Mouse (Mus musculus) lung, embryonic 16.5 days (tissue): Measurements from ENCODE around the gene Asxl1. TPM values are rescaled to one million over a fixed set of nuclear protein-coding genes. Genes with fewer than 3 reads are reported as not detected.
A peak's percentile ranks its signal among the peaks of the same experiment; 100 is the strongest.

Source experiments
- ATAC-seq: fragments of 200-750 bp; cut with Nextera tagmentation; 2 replicates; pipeline ENCODE4 v1.8.0; 2017; ENCODE audit warnings: low read depth, mild to moderate bottlenecking, moderate library complexity
- H3K27ac ChIP-seq: fragments of 300-500 bp; sonication (generic); 2 replicates; pipeline ENCODE4 v1.5.1; 2014; ENCODE audit warnings: mild to moderate bottlenecking, control low read depth, low read length
- H3K27me3 ChIP-seq: fragments of 300-500 bp; sonication (generic); 2 replicates; pipeline ENCODE4 v1.6.1; 2014; ENCODE audit warnings: low read depth, low read length, mixed read lengths; ENCODE audit not compliant: control insufficient read depth, insufficient read depth
- H3K36me3 ChIP-seq: fragments of 300-500 bp; sonication (generic); 2 replicates; pipeline ENCODE4 v1.6.1; 2014; ENCODE audit warnings: low read length; ENCODE audit not compliant: control insufficient read depth, insufficient read depth
- H3K4me1 ChIP-seq: fragments of 300-500 bp; sonication (generic); replicated peaks from 2 replicates; pipeline ENCODE4 v1.6.1; 2014; ENCODE audit warnings: low read length, mixed read lengths; ENCODE audit not compliant: control insufficient read depth, insufficient read depth
- H3K4me2 ChIP-seq: fragments of 300-500 bp; sonication (generic); 2 replicates; pipeline ENCODE4 v1.6.1; 2014; ENCODE audit warnings: low read depth, low read length, control low read depth
- H3K4me3 ChIP-seq: fragments of 300-500 bp; sonication (generic); 2 replicates; pipeline ENCODE4 v1.5.1; 2014; ENCODE audit warnings: mild to moderate bottlenecking, low read length, control low read depth
- H3K9ac ChIP-seq: fragments of 300-500 bp; sonication (generic); 2 replicates; pipeline ENCODE4 v1.6.1; 2014; ENCODE audit warnings: low read length, control low read depth
- H3K9me3 ChIP-seq: fragments of 300-500 bp; sonication (generic); 2 replicates; pipeline ENCODE4 v1.6.1; 2016; ENCODE audit warnings: low read length; ENCODE audit not compliant: control insufficient read depth
- WGBS: fragments of 180-500 bp; shearing (Covaris S2); extraction: QIAGEN DNeasy Blood & Tissue Kit; methylation state at CpG from one replicate; pipeline ENCODE4 v1.1.7; 2014; 5-methylcytosine and 5-hydroxymethylcytosine counted together
- polyA plus RNA-seq: library from polyadenylated mRNA; unstranded; fragments of >200 nt; fragmentation: Nextera tagmentation; extraction: Ambion mirVana; gene quantifications from 2 replicates; pipeline ENCODE4 v1.2.1, GENCODE M21; 2015

The Asxl1 gene
- polyA plus RNA-seq, 1 experiment from 2014 or later: 9.6 TPM

DNA sequence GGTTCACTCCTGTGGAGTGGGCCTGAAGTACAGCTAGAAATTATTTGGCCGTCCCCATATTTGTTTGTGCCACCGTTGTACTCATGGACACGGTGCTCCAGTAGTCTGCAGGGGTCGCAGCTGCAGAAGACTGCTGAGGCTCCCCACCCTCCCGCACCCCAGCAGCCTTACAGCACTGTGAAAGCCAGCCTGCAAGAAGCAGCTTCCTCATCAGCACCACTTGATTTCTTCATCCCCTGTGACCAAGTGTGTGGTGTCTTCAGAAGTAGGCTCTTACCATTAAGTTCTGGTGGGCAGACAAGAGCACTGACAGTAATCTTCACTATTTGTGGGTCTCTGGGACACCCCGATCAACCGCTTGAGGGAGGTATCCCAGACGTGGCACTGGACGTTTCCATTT lies 32.7 kb upstream of the Asxl1 start:
- Histone ChIP-seq H3K4me3 (no peak overlapping the region), H3K4me2 (no peak overlapping the region), H3K27ac (no peak overlapping the region), H3K36me3 (peaks cover 6% of the 10 kb centered on the region), H3K9ac (no peak overlapping the region), H3K9me3 (no peaks in the 10 kb centered on the region), H3K27me3 (no peaks in the 10 kb centered on the region), H3K4me1 (no peaks in the 10 kb centered on the region)
- WGBS: 80% methylated on average over 9 of the region's 9 CpGs
- no peak for ATAC-seq

DNA sequence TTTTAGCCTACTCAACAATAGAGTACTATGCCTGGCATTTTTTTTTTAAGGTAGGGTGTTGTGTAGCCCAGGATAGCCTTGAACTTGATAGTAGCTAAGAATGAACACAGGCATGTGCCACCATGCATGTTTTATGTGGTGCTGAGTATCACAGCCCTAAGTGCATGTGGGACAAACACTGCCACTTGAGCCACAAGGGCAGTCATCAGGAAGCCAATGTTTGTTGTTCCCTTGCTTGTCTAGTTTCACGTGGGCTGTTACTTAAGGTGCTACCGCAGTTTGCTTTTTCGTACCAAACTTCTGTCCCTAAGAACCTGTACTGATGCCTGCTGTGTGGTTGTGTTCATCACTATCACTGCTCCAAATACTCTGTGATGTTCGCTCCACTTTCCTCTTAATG lies 27.2 kb upstream of the Asxl1 start:
- Histone ChIP-seq H3K27me3 (no peaks in the 10 kb centered on the region), H3K27ac (no peak overlapping the region), H3K4me1 (no peaks in the 10 kb centered on the region), H3K4me2 (no peak overlapping the region), H3K36me3 (peaks cover 7% of the 10 kb centered on the region), H3K9me3 (no peaks in the 10 kb centered on the region), H3K9ac (no peak overlapping the region), H3K4me3 (no peak overlapping the region)
- ATAC-seq: no peak
- 83% methylated on average over 4 of the region's 4 CpGs for WGBS

DNA sequence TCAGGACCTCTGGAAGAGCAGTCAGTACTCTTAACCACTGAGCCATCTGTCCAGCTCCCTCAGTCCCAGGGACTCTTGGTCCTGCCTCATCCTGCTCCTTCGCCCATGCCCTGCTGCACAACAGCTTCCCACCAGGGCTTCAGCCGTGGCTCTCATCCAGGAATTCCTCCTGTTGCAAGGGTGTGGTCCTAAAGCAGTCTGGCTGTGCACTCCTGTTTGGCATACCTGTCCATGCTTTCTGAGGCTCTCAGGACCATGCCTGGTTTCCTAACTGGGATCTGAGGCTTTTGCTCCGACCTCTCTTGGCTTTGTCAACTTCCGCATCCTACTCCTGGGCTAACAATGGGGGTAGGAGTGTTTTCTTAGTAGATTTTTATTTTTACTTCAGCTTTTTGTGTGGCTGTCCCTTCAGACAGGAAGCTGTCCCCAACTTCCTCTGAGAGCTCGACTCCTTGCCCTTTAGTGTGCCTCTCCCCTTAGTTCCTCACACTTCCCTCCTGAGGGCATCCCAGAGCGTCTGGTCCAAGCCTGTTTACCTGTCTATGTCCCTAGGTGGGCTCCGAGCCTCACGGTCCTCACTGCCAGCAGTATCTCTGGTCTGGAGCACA lies 26.5 kb upstream of the Asxl1 start:
- H3K9me3 ChIP-seq: no peaks in the 10 kb centered on the region
- H3K9ac ChIP-seq: no peak overlapping the region; the same call in 1 of the 2 replicates
- H3K4me1 ChIP-seq: no peaks in the 10 kb centered on the region
- H3K27me3 ChIP-seq: no peaks in the 10 kb centered on the region
- WGBS: 59% methylated on average over 8 of the region's 8 CpGs
- no peak overlapping the region for H3K4me2 ChIP-seq
- H3K4me3 ChIP-seq: no peak overlapping the region
- H3K36me3 ChIP-seq: peaks cover 9% of the 10 kb centered on the region
- ATAC-seq: peak; percentile 36; the same call in 1 of the 2 replicates
- H3K27ac ChIP-seq: peak overlapping the region; percentile 34; the same call in 1 of the 2 replicates

DNA sequence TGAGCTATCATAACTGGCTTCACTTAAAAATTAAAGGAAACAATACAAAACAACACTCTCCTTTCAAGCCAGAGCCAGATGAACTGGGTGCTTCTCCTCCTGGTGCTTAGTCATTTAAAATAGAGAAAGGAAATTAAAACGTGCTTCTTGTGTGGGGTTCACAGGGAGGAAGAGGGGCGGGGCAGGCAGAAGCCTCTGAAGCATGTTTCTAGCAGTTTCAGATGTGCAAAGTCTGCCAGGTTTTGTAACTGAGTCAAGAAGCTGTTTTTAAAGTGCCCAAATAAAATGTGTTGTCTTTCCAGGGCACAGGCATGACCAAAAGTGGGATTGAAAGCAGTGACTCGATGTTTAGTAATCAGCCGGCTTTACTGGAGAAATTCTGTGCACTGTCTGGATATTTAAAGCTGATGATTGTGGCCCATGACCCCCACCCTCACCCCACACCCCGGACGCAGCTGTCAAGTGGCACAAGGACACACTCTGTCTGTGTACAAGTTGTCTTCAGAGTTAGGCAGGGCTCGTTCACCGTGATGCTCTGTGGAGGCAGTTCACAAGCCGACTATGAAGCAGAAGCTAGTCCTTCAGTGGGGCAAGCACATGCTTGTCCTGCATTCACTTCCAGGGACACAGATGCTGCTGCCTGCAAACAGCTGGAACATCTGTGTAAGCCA lies 19.8 kb upstream of the Asxl1 start:
- H3K27me3 ChIP-seq: no peaks in the 10 kb centered on the region
- no peak for ATAC-seq
- H3K27ac ChIP-seq: no peak overlapping the region
- H3K4me1 ChIP-seq: no peaks in the 10 kb centered on the region
- WGBS: 67% methylated on average over 9 of the region's 9 CpGs
- no peak overlapping the region for H3K9ac ChIP-seq
- peaks cover 14% of the 10 kb centered on the region for H3K36me3 ChIP-seq
- H3K9me3 ChIP-seq: no peaks in the 10 kb centered on the region
- no peak overlapping the region for H3K4me3 ChIP-seq
- H3K4me2 ChIP-seq: no peak overlapping the region

DNA sequence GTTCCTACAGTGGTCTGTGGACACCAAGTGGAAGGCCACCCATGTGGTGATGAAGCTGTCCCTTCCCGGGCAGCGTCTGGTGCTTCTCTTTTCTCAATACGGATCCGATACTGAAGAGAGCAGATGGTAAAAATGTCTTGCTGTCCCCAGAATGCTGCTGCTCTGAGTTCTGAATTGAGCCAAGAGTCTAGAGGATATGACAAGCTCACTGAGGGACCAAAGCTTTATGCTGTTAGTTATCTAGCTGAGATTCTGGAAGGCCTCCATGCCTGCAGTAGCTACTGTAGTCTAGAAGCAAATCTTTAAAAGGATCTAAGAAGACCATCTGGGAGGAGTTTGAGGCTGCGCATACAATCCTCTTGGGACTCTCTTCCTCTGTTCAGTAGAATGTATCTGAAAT lies 13.4 kb upstream of the Asxl1 start:
- no peak overlapping the region for H3K9ac ChIP-seq
- H3K27ac ChIP-seq: no peak overlapping the region
- peaks cover 9% of the 10 kb centered on the region for H3K36me3 ChIP-seq
- H3K9me3 ChIP-seq: no peaks in the 10 kb centered on the region
- no peak for ATAC-seq
- H3K4me2 ChIP-seq: no peak overlapping the region
- H3K4me1 ChIP-seq: no peaks in the 10 kb centered on the region
- WGBS: 95% methylated on average over 5 of the region's 5 CpGs
- no peaks in the 10 kb centered on the region for H3K27me3 ChIP-seq
- H3K4me3 ChIP-seq: no peak overlapping the region

DNA sequence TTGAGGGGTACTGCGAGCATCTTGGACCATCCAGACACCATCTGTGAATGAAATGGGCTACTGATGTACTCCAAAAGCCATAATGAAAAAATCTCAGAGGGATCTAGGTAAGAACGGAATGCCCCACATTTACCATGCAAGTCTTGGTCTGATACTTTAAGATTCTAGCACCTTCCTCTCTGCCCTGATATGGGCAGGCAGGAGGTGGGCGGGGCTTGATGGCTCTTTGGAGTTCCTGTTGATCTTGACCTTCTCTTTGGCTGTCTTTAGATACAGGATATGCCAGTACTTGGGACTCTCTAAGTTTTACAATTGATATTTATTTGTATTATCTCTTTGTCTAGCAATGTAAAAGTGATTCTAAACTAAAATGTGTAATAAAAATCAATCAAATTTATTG lies 12.6 kb upstream of the Asxl1 start:
- 86% methylated on average over 3 of the region's 3 CpGs for WGBS
- Histone ChIP-seq H3K9me3 (no peaks in the 10 kb centered on the region), H3K9ac (no peak overlapping the region), H3K36me3 (peaks cover 9% of the 10 kb centered on the region), H3K4me2 (no peak overlapping the region), H3K27ac (no peak overlapping the region), H3K4me3 (no peak overlapping the region), H3K4me1 (no peaks in the 10 kb centered on the region), H3K27me3 (no peaks in the 10 kb centered on the region)
- ATAC-seq: no peak

DNA sequence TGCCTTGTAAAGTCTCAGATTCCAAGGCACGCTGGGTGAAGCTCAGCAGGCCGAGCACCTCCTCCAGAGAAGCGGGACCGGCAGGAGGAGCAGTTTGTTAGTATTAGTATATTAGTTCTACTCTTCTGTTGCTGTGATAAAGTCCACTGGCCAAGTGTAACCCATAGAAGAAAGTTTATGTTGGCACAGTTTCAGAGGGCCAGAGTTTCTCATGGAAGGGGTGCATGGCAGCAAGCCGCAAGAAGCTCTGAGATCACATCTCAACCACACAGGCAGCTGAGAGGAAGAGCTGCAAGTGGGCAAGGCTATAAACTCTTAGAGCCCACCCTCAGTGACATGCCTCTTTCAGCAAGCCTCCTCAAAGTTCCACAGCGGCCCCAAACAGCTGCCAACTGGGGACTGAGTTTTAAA lies 11.8 kb upstream of the Asxl1 start:
- peak; percentile 43 for ATAC-seq
- Histone ChIP-seq H3K4me3 (no peak overlapping the region), H3K4me2 (no peak overlapping the region), H3K9ac (no peak overlapping the region), H3K4me1 (no peaks in the 10 kb centered on the region), H3K27me3 (no peaks in the 10 kb centered on the region), H3K36me3 (peaks cover 9% of the 10 kb centered on the region), H3K9me3 (no peaks in the 10 kb centered on the region), H3K27ac (no peak overlapping the region)
- 62% methylated on average over 6 of the region's 6 CpGs for WGBS

DNA sequence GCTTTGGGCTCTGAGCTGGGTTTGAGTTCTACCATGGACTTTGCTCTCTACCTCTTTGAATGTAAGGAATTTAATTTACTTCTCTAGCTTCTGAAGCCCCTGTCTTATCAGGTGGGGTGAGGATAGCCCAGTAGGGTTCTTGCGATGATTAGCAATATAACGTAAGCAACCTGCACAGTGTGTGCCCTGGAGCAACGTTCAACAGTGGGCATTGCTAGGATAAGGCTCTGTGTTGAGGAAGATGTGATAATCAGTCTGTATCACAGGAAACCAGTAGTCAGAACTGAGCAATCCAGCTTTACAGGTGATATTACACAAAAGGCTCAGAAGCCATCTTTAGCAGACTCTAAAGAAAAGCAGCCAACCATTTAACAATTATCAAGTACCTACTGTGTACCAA lies 11.3 kb upstream of the Asxl1 start:
- Histone ChIP-seq H3K27me3 (no peaks in the 10 kb centered on the region), H3K4me1 (no peaks in the 10 kb centered on the region), H3K36me3 (peaks cover 9% of the 10 kb centered on the region), H3K4me2 (no peak overlapping the region), H3K9me3 (no peaks in the 10 kb centered on the region), H3K27ac (no peak overlapping the region), H3K4me3 (no peak overlapping the region), H3K9ac (no peak overlapping the region)
- 74% methylated on average over 3 of the region's 3 CpGs for WGBS
- ATAC-seq: no peak

DNA sequence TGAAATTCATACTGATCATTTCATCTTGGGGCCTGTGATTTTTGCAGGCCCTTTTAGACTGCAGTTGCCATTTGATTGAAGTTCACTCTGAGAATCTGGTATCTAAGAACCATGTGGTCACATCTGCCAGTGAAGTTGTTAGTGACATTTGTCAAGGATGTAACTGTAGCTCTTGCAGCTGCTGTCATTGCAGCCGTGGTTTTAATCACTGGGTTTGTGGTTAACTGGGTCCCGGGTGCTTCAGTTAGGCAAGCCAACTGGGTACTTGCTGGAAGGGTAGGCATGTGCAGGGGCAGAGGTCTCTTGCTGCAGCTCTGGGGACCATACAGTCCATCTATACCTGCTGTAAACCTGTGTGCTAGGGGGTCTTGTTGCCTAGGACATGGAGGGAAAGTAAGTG lies 9.5 kb upstream of the Asxl1 start:
- Histone ChIP-seq H3K4me1 (no peaks in the 10 kb centered on the region), H3K4me2 (no peak overlapping the region)

More for the DNA sequence above, 9.5 kb upstream of the Asxl1 start:
- 0 out of 2 replicates have a peak, but pooled peaks cover 2% of the 10 kb centered on the region for H3K36me3 ChIP-seq
- H3K4me3 ChIP-seq: no peak overlapping the region
- H3K27ac ChIP-seq: no peak overlapping the region
- WGBS: 54% methylated on average over 2 of the region's 2 CpGs
- H3K27me3 ChIP-seq: no peaks in the 10 kb centered on the region
- no peak for ATAC-seq
- no peak overlapping the region for H3K9ac ChIP-seq
- no peaks in the 10 kb centered on the region for H3K9me3 ChIP-seq
